Mouse (Mus musculus) lung, adult 2 months (tissue): ENCODE data around the gene Gm20388. TPM values are rescaled to one million over a fixed set of nuclear protein-coding genes. Genes with fewer than 3 reads are reported as not detected.
A peak's percentile ranks its signal among the peaks of the same experiment; 100 is the strongest.

Source experiments
- DNase-seq: peaks from one replicate; pipeline ENCODE4 v3.0.0; 2022
- H3K4me1 ChIP-seq: fragments of 200-500 bp; 2 replicates; pipeline ENCODE4 v1.6.1; 2011; ENCODE audit warnings: low read length; ENCODE audit not compliant: control insufficient read depth, insufficient read depth
- H3K4me3 ChIP-seq: fragments of 200-500 bp; replicated peaks from 2 replicates; pipeline ENCODE3; 2011; ENCODE audit warnings: low read depth, mild to moderate bottlenecking, control low read depth, low read length; ENCODE audit errors: extremely low read depth
- CTCF ChIP-seq: fragments of 200-500 bp; IDR thresholded peaks from 2 replicates; pipeline ENCODE4 v1.5.1; 2011; ENCODE audit warnings: mild to moderate bottlenecking, low read length, control low read depth; ENCODE audit not compliant: insufficient read depth
- POLR2A ChIP-seq: fragments of 200-500 bp; IDR thresholded peaks from 2 replicates; pipeline ENCODE4 v1.6.1; 2011; ENCODE audit warnings: low read depth, mild to moderate bottlenecking, control low read depth, low read length, borderline replicate concordance; ENCODE audit errors: extremely low read depth
- WGBS: fragments of 180-500 bp; shearing (Covaris S2); methylation state at CpG from one replicate; pipeline ENCODE4 v1.1.7; 2018; 5-methylcytosine and 5-hydroxymethylcytosine counted together
- polyA plus RNA-seq: library from polyadenylated mRNA; depleted of rRNA; stranded (reverse); fragments of >200 nt; gene quantifications from 2 replicates; pipeline ENCODE4 v1.2.3, GENCODE M21; 2012

Gm20388 gene
- polyA plus RNA-seq, 1 experiment: 67.8 TPM

DNA sequence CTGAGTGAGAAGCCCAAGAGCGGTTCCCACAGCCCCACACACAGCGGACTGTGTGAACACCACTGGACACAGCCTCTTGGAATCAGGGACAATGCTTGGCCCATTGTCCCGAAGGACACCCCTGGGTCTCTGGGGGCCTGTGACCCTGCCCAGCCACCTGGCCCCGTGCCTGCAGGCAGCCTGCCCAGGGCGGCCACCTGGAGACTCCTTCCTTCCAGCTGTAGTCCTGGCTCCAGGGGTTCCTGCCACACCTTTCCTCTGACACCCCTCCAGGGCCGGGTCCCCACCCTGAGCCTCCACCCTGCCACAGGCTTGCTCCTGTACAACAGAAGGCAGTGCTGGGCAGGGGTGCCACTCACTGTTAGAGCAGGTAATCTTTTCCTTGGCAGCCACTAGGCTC is 277.9 kb downstream of the Gm20388 start:
- Histone ChIP-seq H3K4me1 (peaks cover 21% of the 10 kb centered on the region), H3K4me3 (no peak overlapping the region)
- 65% methylated on average over 6 of the region's 6 CpGs for WGBS
- DNase-seq: no peak
- no peak for TF ChIP-seq CTCF
- no peak for TF ChIP-seq POLR2A

DNA sequence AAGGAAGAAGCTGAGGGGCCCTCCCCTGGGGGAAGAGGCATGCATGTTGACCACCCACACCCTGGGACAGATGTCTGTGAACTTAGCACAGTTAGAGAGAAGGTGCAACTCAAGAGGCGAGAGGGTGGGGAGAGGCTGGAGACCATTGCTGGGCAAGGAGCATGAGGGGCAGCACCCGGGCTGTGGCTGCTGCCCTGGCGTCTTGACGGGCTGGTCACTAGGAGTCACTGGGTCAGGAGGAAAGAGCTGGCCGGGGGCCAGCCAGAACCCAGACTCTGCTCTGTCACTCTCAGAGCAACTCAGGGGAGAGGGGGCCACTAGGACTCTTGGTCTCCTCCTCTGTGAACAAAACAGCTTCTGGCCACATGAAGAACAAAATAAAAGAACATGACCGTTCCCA is 278.8 kb downstream of the Gm20388 start:
- Histone ChIP-seq H3K4me1 (peaks cover 21% of the 10 kb centered on the region), H3K4me3 (no peak overlapping the region)
- no peak for DNase-seq
- WGBS: 61% methylated on average over 6 of the region's 6 CpGs
- no peak for TF ChIP-seq CTCF
- no peak for TF ChIP-seq POLR2A

DNA sequence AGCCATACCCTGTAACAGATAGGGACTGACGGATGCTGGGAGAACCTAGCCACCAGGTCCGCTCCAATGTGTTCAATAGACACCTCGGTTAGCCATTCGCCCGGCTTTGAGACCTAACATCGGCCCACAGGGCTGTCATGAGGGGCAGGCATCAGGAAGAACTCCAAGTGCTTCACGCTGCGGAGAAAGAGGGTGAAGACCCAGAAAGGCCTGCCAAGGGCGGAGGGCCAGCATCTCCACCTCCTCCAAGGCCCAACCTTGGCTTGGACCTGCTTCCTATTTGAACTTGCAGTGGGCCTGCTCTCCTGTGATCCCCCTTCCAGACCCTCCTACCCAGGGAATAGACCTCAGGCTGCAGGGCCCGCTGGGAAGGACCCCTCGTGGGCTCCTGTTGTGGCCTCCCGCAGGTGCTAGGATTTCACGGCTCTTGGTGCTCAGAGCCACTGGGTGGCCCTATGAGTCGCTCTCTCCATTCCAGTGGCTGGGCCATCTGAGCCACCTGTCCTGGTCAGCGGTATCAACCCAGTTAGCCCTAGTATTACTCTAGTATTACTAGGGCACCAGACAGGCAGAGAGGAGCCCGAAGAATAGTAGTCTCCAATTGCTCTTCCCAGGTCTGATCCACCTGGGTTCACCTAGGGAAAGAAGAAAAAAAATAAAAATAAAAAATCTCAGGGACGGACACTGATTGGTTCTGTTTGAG is 279.6 kb downstream of the Gm20388 start:
- TF ChIP-seq POLR2A (no peak), CTCF (no peak)
- 83% methylated on average over 17 of the region's 17 CpGs for WGBS
- H3K4me3 ChIP-seq: no peak overlapping the region
- peaks cover 21% of the 10 kb centered on the region for H3K4me1 ChIP-seq
- no peak for DNase-seq

DNA sequence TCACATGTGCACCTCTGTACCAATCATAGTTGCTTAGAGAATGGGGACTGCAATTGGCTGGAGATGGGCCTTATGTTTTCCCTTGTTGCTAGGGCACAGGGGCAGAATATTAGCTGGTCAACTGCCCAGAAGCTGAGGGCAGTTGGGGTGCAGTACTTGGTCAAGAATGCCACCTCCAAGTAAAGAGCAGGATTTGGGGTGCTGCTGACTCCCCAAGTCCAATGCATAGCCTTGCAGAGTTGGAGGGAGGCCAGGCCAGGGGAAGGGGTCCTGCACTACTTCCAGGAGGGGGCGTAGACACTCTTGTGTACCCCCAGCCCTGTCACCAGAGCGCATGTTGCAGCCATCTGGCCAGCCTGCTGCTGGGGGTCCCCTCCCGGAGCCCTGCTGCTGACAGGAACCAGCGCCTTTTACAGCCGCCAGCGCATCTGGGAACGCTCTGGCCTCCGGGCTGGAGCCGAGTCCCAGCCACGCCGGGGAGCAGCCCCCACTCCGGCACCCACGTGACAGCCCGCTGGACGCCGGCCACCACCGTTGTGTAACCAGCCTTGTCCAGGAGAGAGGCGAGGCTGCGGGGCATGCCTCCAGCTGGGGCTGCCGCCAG is 280.3 kb downstream of the Gm20388 start:
- Histone ChIP-seq H3K4me3 (peak overlapping the region; percentile 20), H3K4me1 (peaks cover 16% of the 10 kb centered on the region)
- peak; percentile 94 for DNase-seq
- TF ChIP-seq POLR2A (no peak), CTCF (no peak)
- 27% methylated on average over 20 of the region's 20 CpGs for WGBS

DNA sequence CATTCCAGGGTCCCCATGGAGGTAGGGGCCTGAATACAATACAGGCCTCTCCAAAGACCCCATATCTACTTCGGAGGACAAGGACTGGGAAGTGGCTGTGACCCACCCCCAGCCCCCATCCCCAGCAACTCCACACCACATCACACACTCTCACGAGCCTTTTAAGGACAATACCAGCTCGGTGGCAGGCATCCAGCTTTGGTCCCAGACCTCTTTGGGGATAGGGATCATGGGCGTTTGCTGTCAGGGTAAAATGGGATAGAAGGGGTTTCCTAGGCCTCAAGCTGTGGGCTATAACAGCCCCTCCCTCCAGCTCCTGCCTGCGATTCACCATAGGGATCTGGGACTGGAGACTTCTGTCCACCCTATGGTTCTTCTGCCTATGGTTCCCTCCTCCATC is 281.0 kb downstream of the Gm20388 start:
- no peak for DNase-seq
- 57% methylated on average over 5 of the region's 5 CpGs for WGBS
- Histone ChIP-seq H3K4me1 (peaks cover 13% of the 10 kb centered on the region), H3K4me3 (no peak overlapping the region)
- TF ChIP-seq POLR2A: no peak
- TF ChIP-seq CTCF: no peak

DNA sequence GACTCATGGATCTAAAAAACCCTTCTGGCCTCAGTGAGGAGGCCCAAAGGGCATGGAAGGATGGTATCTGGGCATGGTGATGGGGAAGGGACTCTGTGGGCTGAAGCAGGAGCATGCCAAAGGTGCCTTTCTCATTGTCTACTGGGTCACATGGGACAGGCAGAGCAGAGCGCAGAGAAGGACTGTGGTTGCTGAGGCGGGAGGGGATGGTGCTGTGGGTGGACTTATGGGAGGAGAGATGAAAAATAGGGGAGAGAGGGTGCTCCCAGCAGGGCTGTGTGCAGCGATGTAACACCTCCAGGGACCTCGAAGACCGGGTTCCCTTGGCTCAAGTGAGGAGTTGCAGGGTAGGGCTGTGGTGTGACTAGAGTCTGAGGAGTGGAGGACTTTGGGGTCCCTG is 281.5 kb downstream of the Gm20388 start:
- WGBS: 94% methylated on average over 5 of the region's 5 CpGs
- TF ChIP-seq POLR2A (no peak), CTCF (no peak)
- peaks cover 12% of the 10 kb centered on the region for H3K4me1 ChIP-seq

DNA sequence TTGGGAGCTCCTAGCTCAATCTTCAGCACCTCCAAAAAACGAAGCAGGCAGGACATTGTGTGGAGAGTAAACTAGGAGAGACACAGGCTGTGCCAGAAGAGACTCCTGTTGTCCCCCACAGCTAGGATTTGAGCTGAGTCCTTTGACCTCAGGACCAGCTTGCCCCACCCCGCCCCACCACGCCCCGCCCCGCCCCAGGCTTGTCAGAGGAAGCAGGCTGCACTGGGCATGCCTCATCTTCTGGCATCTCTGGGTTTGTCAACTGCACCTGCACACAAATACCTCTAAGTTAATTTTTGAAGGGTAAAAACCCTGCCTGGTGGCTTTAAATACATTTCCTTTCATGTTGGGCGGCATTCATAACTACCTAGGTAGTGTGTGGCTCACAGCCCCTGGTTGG is 290.7 kb downstream of the Gm20388 start:
- Histone ChIP-seq H3K4me3 (no peak overlapping the region), H3K4me1 (peaks cover 7% of the 10 kb centered on the region; the same call in 1 of the 2 replicates)
- TF ChIP-seq CTCF (no peak), POLR2A (no peak)
- WGBS: 83% methylated on average over 6 of the region's 6 CpGs
- DNase-seq: no peak

More for the DNA sequence above, 281.5 kb downstream of the Gm20388 start:
- no peak for DNase-seq
- no peak overlapping the region for H3K4me3 ChIP-seq

DNA sequence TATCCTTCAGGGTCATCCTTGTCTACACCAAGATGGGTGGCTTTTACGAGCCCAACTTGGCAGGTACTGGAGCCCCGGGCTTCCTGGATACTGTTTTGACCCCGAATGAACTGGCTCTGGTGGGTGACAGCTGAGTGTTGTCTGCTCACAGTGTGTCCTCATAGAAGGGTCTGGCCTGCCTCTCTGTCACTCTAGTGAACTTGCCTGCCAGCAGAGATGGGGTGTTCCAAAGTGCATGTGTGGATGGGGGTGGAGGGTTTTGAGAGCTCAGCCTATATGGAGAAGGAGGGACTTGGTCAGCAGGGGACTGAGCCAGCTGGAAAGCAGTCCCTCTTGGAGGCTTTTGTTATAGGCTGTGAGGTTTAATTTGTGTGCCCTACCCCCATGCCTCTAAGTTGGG is 291.9 kb downstream of the Gm20388 start:
- WGBS: 56% methylated on average over 3 of the region's 3 CpGs
- DNase-seq: no peak
- Histone ChIP-seq H3K4me1 (peaks cover 7% of the 10 kb centered on the region; the same call in 1 of the 2 replicates), H3K4me3 (no peak overlapping the region)
- TF ChIP-seq POLR2A (no peak), CTCF (no peak)

DNA sequence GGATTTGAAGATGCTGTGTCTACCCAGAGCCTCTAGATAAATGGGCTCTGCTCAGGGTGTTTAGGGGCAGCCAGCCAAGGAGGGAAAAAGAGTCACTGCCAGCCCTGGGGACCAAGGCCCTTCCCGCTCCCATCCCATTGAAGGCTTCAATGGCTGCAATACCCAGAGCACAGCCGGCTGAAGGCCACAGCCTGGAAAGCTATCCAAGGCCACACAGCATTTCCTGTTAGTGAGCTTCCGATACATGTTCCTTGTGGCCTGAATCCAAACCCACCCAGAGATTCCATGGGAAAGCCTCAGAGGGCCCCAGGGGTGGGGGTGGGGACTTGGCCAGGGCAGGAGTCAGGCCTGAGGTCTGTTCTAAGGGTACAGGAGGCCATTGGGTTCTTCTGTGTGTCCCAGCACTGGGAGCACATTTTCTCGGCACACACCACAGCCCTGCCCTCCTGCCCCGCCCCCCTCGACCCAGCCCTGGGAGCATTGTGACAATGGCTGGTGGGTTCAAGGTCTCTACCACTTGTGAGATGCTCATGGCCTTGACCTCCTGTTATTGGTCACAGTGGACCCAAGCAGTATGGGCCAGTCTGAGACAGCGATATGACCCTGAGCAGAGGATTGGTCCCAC is 294.2 kb downstream of the Gm20388 start:
- H3K4me3 ChIP-seq: no peak overlapping the region
- WGBS: 43% methylated on average over 7 of the region's 7 CpGs
- DNase-seq: no peak
- peaks cover 7% of the 10 kb centered on the region; the same call in 1 of the 2 replicates for H3K4me1 ChIP-seq
- TF ChIP-seq POLR2A (no peak), CTCF (no peak)

DNA sequence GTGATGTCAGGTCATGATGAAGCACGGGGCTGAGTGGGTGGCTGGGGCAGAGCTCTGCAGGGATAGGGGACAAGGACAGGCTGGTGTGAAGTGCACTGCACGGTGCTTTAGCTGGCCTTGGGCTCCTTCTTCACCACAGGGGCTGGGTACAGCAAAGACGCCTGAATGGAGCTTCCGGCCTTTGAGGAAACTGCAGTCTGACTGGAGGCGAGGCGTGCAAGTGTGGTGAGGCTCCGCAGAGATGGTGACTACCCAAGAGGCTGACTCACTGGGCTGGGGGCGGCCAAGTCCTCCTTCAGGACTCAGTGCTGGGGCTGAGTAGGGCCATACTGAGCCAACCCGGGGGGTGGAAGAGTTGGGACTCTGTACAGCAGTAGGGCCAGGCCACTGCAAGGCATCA is 295.3 kb downstream of the Gm20388 start:
- WGBS: 56% methylated on average over 9 of the region's 9 CpGs
- TF ChIP-seq CTCF (no peak), POLR2A (no peak)
- no peak for DNase-seq

More for the DNA sequence above, 295.3 kb downstream of the Gm20388 start:
- Histone ChIP-seq H3K4me1 (peaks cover 7% of the 10 kb centered on the region; the same call in 1 of the 2 replicates), H3K4me3 (no peak overlapping the region)
